Mouse (Mus musculus) cerebellum, adult 11-12 months (tissue): Measurements from ENCODE around the gene Zscan4e.
"Not testable (repeated sequence)": the region's sequence is repeated elsewhere in the genome, so short reads cannot be mapped to it uniquely, and the experiment has no call there.

Experiments used
- DNase-seq: peaks from one replicate; pipeline ENCODE4 v3.0.0; 2022

The Zscan4e gene

GRCm38 (mm10) chr7:11310582-11310981 lies at the start of gene Zscan4e:
Zscan4e (minus strand) TSS chr7:11310682.
- DNase-seq = not testable (repeated sequence)
